Mouse (Mus musculus) forebrain, embryonic 15.5 days (tissue): Measurements from ENCODE around the gene Taco1. TPM values are rescaled to one million over a fixed set of nuclear protein-coding genes. Genes with fewer than 3 reads are reported as not detected.
"Not testable (repeated sequence)": the region's sequence is repeated elsewhere in the genome, so short reads cannot be mapped to it uniquely, and the experiment has no call there.

Source experiments
- ATAC-seq: fragments of 200-750 bp; cut with Nextera tagmentation; replicated peaks from 2 replicates; pipeline ENCODE4 v1.8.0; 2017; ENCODE audit warnings: mild to moderate bottlenecking, moderate TSS enrichment, moderate library complexity
- H3K27ac ChIP-seq: fragments of 300-500 bp; sonication (generic); replicated peaks from 2 replicates; pipeline ENCODE4 v1.5.1; 2015; ENCODE audit warnings: mild to moderate bottlenecking, inconsistent platforms
- H3K27me3 ChIP-seq: fragments of 300-500 bp; sonication (generic); 2 replicates; pipeline ENCODE4 v1.6.1; 2015; ENCODE audit warnings: inconsistent platforms
- H3K36me3 ChIP-seq: fragments of 300-500 bp; sonication (generic); 2 replicates; pipeline ENCODE4 v1.6.1; 2015; ENCODE audit warnings: mild to moderate bottlenecking, inconsistent platforms
- H3K4me1 ChIP-seq: fragments of 300-500 bp; sonication (generic); 2 replicates; pipeline ENCODE4 v1.6.1; 2015; ENCODE audit warnings: inconsistent platforms
- H3K4me2 ChIP-seq: fragments of 300-500 bp; sonication (generic); replicated peaks from 2 replicates; pipeline ENCODE4 v1.6.1; 2015; ENCODE audit warnings: mild to moderate bottlenecking, inconsistent platforms
- H3K4me3 ChIP-seq: fragments of 300-500 bp; sonication (generic); 2 replicates; pipeline ENCODE4 v1.5.1; 2015; ENCODE audit warnings: mild to moderate bottlenecking, inconsistent platforms
- H3K9ac ChIP-seq: fragments of 300-500 bp; sonication (generic); replicated peaks from 2 replicates; pipeline ENCODE4 v1.6.1; 2015; ENCODE audit warnings: mild to moderate bottlenecking, inconsistent platforms
- H3K9me3 ChIP-seq: fragments of 300-500 bp; sonication (generic); 2 replicates; pipeline ENCODE4 v1.6.1; 2016; ENCODE audit warnings: inconsistent platforms
- WGBS: fragments of 180-500 bp; shearing (Covaris S2); methylation state at CpG from one replicate; pipeline ENCODE4 v1.1.7; 2015; ENCODE audit warnings: mixed read lengths; 5-methylcytosine and 5-hydroxymethylcytosine counted together
- polyA plus RNA-seq: library from polyadenylated mRNA; unstranded; fragments of >200 nt; fragmentation: Nextera tagmentation; extraction: Ambion mirVana; gene quantifications from 2 replicates; pipeline ENCODE4 v1.2.1, GENCODE M21; 2015

The Taco1 gene
- 7.2 and 7.3 TPM in 2 replicates for polyA plus RNA-seq

- peak within 1 kb of the TSS; percentile 84 for H3K4me3 ChIP-seq
- H3K27me3 ChIP-seq = no peaks in the 10 kb centered on the region
- peak within 1 kb of the TSS; percentile 87 for H3K9ac ChIP-seq
- H3K27ac ChIP-seq = peak within 1 kb of the TSS; percentile 84
- H3K4me2 ChIP-seq = peak within 1 kb of the TSS; percentile 92
- no peaks in the 10 kb centered on the region for H3K9me3 ChIP-seq
- peaks cover 14% of the 10 kb centered on the region for H3K4me1 ChIP-seq
- WGBS = under 1% methylated on average over 49 of the region's 49 CpGs
- ATAC-seq = peak; percentile 97
- H3K36me3 ChIP-seq = no peaks in the 10 kb centered on the region
Observed at GRCm38 (mm10) chr11:106065923-106066571, at the start of gene Taco1. Taco1 (plus strand) TSS chr11:106066061.

GRCm38 (mm10) chr11:106016440-106016839 is 49.4 kb upstream of the Taco1 start:
- 81% methylated on average over 5 of the region's 5 CpGs for WGBS

GRCm38 (mm10) chr11:106020051-106020763 is 45.7 kb upstream of the Taco1 start:
- Histone ChIP-seq H3K4me1 (peaks cover 11% of the 10 kb centered on the region), H3K27me3 (0 out of 2 replicates have a peak, but pooled peaks cover 4% of the 10 kb centered on the region), H3K36me3 (no peaks in the 10 kb centered on the region), H3K9me3 (no peaks in the 10 kb centered on the region), H3K4me2 (peak overlapping the region; percentile 88), H3K27ac (0 out of 2 replicates have a peak overlapping the region, but pooled peaks have one; percentile 16), H3K9ac (peak overlapping the region; percentile 57), H3K4me3 (peak overlapping the region; percentile 53)
- peak; percentile 67 for ATAC-seq
- whole genome bisulfite sequencing = 1% methylated on average over 50 of the region's 50 CpGs

More at GRCm38 (mm10) chr11:106016440-106016839, 49.4 kb upstream of the Taco1 start:
- H3K4me2 ChIP-seq = no peak overlapping the region
- H3K9me3 ChIP-seq = no peaks in the 10 kb centered on the region
- no peak overlapping the region for H3K4me3 ChIP-seq
- peaks cover 21% of the 10 kb centered on the region for H3K4me1 ChIP-seq
- no peak overlapping the region for H3K27ac ChIP-seq
- no peak overlapping the region for H3K9ac ChIP-seq
- 0 out of 2 replicates have a peak, but pooled peaks cover 4% of the 10 kb centered on the region for H3K27me3 ChIP-seq
- no peak for ATAC-seq
- H3K36me3 ChIP-seq = no peaks in the 10 kb centered on the region

- no peak overlapping the region for H3K9ac ChIP-seq
- no peaks in the 10 kb centered on the region; the same call in 1 of the 2 replicates for H3K4me1 ChIP-seq
- no peak overlapping the region for H3K4me3 ChIP-seq
- no peaks in the 10 kb centered on the region for H3K9me3 ChIP-seq
- H3K36me3 ChIP-seq = no peaks in the 10 kb centered on the region
- no peak overlapping the region for H3K27ac ChIP-seq
- no peak for ATAC-seq
- 0 out of 2 replicates have a peak, but pooled peaks cover 1% of the 10 kb centered on the region for H3K27me3 ChIP-seq
- no peak overlapping the region for H3K4me2 ChIP-seq
- 83% methylated on average over 3 of the region's 3 CpGs for WGBS
Observed at GRCm38 (mm10) chr11:106025774-106026173, 40.1 kb upstream of the Taco1 start.

- no peak overlapping the region for H3K4me2 ChIP-seq
Observed at GRCm38 (mm10) chr11:106026465-106027151, 39.3 kb upstream of the Taco1 start.

GRCm38 (mm10) chr11:106027607-106028006 is 38.3 kb upstream of the Taco1 start:
- H3K4me1 ChIP-seq = no peaks in the 10 kb centered on the region
- H3K4me3 ChIP-seq = no peak overlapping the region
- no peaks in the 10 kb centered on the region for H3K9me3 ChIP-seq
- WGBS = 95% methylated on average over 5 of the region's 5 CpGs
- no peak overlapping the region for H3K27ac ChIP-seq
- no peak overlapping the region for H3K9ac ChIP-seq
- H3K36me3 ChIP-seq = no peaks in the 10 kb centered on the region
- H3K27me3 ChIP-seq = no peaks in the 10 kb centered on the region
- no peak overlapping the region for H3K4me2 ChIP-seq
- no peak for ATAC-seq

More at GRCm38 (mm10) chr11:106026465-106027151, 39.3 kb upstream of the Taco1 start:
- 42% methylated on average over 11 of the region's 11 CpGs for WGBS
- no peak overlapping the region for H3K4me3 ChIP-seq
- no peak overlapping the region for H3K27ac ChIP-seq
- 0 out of 2 replicates have a peak, but pooled peaks have one; percentile 16 for ATAC-seq
- H3K4me1 ChIP-seq = no peaks in the 10 kb centered on the region
- no peak overlapping the region for H3K9ac ChIP-seq
- H3K9me3 ChIP-seq = no peaks in the 10 kb centered on the region
- no peaks in the 10 kb centered on the region for H3K36me3 ChIP-seq
- no peaks in the 10 kb centered on the region for H3K27me3 ChIP-seq

- peak overlapping the region; percentile 85 for H3K27ac ChIP-seq
- WGBS = 54% methylated on average over 11 of the region's 25 CpGs
- H3K27me3 ChIP-seq, H3K36me3 ChIP-seq, ATAC-seq, H3K9me3 ChIP-seq, H3K4me1 ChIP-seq: not testable (repeated sequence)
- peak overlapping the region; percentile 31; the same call in 1 of the 2 replicates for H3K4me2 ChIP-seq
- H3K9ac ChIP-seq = peak overlapping the region; percentile 40; the same call in 1 of the 2 replicates
- H3K4me3 ChIP-seq = peak overlapping the region; percentile 39
Observed at GRCm38 (mm10) chr11:106032074-106032473, 33.8 kb upstream of the Taco1 start.

GRCm38 (mm10) chr11:106033491-106033919 is 32.4 kb upstream of the Taco1 start:
- 0 out of 2 replicates have a peak, but pooled peaks have one; percentile 15 for ATAC-seq
- peaks cover 19% of the 10 kb centered on the region for H3K4me1 ChIP-seq
- H3K27me3 ChIP-seq = no peaks in the 10 kb centered on the region
- H3K4me2 ChIP-seq = peak overlapping the region; percentile 32
- WGBS = 39% methylated on average over 11 of the region's 11 CpGs
- peak overlapping the region; percentile 12 for H3K4me3 ChIP-seq
- H3K9ac ChIP-seq = peak overlapping the region; percentile 33
- H3K27ac ChIP-seq = peak overlapping the region; percentile 83
- H3K9me3 ChIP-seq = no peaks in the 10 kb centered on the region
- no peaks in the 10 kb centered on the region for H3K36me3 ChIP-seq

GRCm38 (mm10) chr11:106034986-106035385 is 30.9 kb upstream of the Taco1 start:
- Histone ChIP-seq H3K4me2 (no peak overlapping the region), H3K4me1 (peaks cover 32% of the 10 kb centered on the region), H3K27ac (no peak overlapping the region), H3K27me3 (no peaks in the 10 kb centered on the region), H3K36me3 (no peaks in the 10 kb centered on the region), H3K9ac (no peak overlapping the region), H3K4me3 (no peak overlapping the region), H3K9me3 (no peaks in the 10 kb centered on the region)
- no peak for ATAC-seq
- WGBS = 90% methylated on average over 9 of the region's 9 CpGs

GRCm38 (mm10) chr11:106036548-106037417 is 29.1 kb upstream of the Taco1 start, which contains the start of gene Dcaf7:
Dcaf7 (plus strand) TSS chr11:106036872.
- H3K36me3 ChIP-seq = no peaks in the 10 kb centered on the region
- H3K27me3 ChIP-seq = no peaks in the 10 kb centered on the region
- H3K4me3 ChIP-seq = peak within 1 kb of the TSS; percentile 80
- H3K9ac ChIP-seq = peak within 1 kb of the TSS; percentile 90
- WGBS = under 1% methylated on average over 65 of the region's 66 CpGs
- no peaks in the 10 kb centered on the region for H3K9me3 ChIP-seq
- ATAC-seq = peak; percentile 99
- peak within 1 kb of the TSS; percentile 90 for H3K27ac ChIP-seq
- H3K4me2 ChIP-seq = peak within 1 kb of the TSS; percentile 84
- H3K4me1 ChIP-seq = peaks cover 37% of the 10 kb centered on the region

- H3K9ac ChIP-seq = peak overlapping the region; percentile 90
- peak overlapping the region; percentile 80 for H3K4me3 ChIP-seq
- no peaks in the 10 kb centered on the region for H3K9me3 ChIP-seq
- no peaks in the 10 kb centered on the region for H3K27me3 ChIP-seq
- peak overlapping the region; percentile 90 for H3K27ac ChIP-seq
- peaks cover 37% of the 10 kb centered on the region for H3K4me1 ChIP-seq
- ATAC-seq = peak; percentile 11; the same call in 1 of the 2 replicates
- H3K4me2 ChIP-seq = peak overlapping the region; percentile 84
- no peaks in the 10 kb centered on the region for H3K36me3 ChIP-seq
- WGBS = under 1% methylated on average over 13 of the region's 13 CpGs
Observed at GRCm38 (mm10) chr11:106037418-106037751, 28.5 kb upstream of the Taco1 start.
